Mouse (Mus musculus): Measurements from ENCODE around the gene Cdh20.

Gene Cdh20

DNA sequence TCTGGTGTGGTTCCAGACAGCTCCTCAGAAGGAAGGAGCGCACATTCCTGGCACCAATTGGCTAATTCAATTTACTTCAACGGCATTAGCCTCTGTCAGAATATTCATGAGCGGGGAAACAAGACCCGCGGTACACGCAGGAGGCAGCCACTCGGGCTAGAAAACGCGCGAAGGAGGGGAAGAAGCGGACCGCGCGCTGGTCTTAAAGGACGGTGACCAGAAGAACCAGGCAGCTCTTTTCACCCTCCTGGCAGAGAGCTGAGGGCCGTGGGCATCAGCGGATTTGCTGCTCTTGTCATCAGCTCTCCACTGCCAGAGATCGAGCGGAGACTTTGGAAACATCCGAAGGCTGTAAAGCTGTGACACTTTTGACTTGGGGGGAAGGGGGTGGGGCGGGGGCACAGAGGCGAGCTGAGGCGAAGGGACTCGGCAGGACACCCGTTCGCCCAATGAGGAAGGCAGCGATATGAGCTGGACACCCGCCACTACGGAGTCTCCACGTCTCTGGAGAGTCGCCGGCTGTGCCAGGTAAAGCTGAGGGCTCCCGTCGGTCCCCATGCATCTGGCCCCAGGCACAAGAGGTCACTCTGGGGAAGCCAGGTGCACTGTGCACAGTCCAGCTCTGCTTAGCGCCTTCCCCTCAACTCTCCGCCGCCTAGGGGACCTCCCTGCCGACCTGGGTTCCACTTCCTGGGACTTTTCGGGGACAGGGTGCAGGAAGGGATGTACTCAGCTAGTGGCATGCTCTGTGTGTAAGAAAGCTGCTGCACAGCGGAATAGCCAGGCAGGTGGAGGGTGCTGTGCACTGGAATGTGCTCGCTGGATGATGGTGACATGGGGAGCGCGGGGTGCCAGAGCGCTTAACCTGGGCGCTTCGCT is at the start of gene Cdh20:
Gene Cdh20 (plus strand): TSS at position 159 of the 879 bp plus-strand sequence.
- no peak for DNase-seq

DNA sequence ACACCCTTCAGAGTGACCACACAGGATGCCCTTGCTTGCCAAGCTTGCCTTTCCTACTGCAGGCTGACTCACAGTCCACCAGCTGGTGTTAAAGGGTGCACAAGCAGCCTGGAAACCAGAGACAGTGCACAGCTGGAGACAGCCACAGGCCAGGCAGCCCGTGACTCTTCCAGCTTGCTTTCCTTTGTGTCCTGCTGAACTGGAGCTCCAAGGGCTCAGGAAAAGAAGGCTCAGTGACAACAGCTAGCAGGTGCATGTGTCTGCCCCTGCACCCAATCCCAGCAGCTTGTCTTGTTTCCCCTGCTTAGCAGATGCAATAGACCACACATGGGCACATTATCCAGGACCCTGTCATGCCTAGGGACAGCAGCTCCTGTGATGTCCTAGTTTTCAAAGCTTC is 21.5 kb upstream of the Cdh20 start:
- no peak for DNase-seq

DNA sequence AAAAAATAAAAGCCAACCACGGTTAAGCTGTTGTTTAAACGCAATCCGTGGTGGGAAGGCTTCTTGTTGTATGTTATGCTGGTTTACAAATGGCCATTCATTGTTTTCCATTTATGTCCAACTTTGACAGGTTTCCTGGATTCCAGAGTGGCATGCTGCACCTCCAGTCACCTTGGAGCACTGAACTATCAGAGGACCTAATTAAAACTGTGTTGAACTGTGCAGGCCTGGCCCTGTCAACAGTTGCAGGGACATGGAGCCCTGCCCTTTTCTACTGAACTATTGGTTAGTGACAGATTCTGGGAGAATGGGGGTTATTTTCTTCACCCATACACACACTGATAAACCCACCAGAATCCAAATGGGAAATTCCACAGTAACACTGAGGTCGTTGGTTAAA is 20.9 kb upstream of the Cdh20 start:
- DNase-seq, result no peak

DNA sequence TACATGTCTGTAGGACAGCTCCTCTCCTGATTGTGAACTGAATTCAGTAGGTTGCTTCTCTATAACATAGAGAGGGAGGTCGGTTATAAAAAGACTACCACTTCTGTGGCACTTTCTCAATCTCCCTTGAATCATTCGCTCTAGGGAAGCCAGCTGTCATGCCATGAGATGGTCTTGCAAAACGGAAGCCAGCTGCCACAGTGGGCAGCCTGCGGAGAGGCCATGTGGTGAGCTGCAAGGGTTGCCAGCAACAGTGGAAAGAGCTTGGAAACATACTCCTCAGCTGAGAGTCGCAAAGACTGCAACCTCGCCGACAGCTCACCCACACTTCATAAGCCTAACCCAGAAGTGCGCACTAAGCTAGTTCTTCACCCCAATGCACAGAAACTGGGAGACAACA is 13.8 kb upstream of the Cdh20 start:
- no peak for DNase-seq

DNA sequence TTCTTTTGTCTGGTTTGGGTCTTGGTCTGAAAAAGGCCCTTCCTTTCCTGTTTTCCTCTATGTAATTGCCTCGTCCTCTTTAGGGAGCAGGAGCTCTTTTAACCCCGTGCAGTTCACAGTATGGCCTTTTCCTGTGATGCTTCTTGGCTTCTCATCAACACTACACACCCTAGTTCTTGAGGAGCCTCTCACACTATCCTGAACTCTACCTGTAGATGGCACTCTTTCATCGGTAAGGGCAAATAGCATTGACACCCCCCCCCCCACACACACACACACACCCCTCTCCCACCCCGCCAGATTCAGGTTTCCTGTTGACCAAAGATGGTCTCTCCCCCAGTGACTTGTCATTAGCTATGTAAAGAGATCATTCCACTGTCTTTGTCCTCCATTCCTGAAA is 12.4 kb upstream of the Cdh20 start:
- DNase-seq, result no peak

DNA sequence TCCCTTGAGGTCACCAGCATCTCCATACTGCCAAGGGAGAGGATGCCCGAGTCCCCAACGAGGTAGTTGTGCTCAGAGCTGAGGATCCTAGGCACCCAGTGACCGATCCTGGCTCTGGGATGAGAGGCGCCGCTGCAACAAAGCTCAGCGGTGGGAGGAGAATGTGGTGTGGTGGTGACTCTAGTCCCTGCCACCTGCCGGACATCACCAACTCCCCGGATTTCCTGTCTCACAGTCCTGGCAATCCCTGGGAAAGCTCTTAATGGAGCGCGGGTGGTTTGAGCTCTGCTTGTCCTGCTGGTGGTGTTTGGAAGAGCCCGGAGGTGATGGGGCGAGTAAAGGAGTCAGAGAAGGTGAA is 900 bp downstream of the Cdh20 start:
- no peak for DNase-seq

DNA sequence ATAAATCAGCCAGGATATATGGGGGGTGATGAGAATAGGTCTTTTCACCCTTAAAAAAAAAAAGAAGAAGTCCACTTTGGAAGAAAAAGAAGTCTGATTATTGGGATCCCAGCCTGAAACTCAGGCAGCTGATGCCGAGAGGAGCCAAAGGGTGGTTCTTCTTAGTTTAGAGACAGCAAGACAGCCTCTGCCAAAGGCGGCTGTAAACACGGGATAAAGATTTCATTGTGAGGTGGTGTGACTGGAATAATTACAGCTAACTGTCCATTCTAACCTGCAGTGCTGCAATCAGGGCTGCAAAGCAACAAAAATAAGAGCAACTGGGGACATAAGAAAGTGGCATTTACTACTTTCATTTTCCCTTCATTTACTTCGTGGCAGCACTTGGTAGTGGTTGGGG is 3.6 kb downstream of the Cdh20 start:
- no peak for DNase-seq

DNA sequence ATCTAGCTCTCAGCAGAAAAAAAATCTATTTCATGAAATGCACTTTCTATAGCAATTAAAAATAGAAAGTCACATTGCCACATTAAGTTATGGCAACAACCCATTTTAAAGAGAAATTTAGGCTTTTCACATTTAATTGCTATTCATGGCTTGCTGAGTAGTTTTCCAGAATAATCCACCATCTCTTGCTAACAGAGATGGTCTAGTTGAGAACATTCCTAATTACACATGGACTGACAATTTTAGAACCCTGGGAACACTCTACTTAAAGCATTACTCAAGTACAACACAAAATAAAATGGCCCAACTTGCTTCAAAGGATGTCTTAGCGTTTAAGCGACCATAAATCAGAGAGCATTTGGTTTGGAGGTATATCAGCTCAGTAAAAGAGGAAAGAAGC is 4.9 kb downstream of the Cdh20 start:
- no peak for DNase-seq

DNA sequence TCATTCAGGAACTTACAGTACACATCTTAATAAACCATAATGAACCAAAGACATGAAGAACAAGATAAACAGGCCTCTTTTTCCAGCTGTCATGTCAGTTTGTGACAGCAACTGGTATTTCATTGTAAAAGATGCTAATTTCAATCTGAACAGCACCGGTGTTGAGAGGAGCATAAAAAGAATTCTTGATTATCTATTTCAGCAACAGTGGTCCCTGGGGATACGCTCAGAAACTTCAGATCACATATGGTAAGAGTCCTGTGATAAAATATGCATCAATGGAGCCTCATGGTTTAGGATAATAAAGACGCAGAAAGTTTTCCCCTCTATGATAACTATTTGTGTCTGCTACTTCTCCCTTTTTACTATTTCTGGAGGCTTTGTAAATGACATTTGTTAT is 25.2 kb downstream of the Cdh20 start:
- no peak for DNase-seq

DNA sequence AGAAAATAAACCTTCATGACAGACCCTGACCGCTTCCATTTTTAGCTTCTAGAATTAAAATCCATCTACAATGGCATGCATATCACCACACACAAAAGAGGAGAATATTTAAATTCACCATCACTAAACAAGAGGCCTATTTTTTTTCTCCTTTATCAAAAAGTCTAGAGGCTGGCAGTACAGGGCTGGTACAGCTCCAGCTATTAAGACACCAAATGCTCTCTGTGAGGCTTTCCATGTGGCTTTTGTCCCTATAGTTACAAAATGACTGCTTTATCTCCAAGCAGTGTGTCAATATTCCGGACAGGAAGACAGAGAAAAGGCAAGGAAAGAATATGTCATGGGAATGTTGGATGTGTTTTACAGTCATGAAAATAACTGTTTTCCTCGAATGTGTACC is 27.8 kb downstream of the Cdh20 start:
- DNase-seq, result no peak

DNA sequence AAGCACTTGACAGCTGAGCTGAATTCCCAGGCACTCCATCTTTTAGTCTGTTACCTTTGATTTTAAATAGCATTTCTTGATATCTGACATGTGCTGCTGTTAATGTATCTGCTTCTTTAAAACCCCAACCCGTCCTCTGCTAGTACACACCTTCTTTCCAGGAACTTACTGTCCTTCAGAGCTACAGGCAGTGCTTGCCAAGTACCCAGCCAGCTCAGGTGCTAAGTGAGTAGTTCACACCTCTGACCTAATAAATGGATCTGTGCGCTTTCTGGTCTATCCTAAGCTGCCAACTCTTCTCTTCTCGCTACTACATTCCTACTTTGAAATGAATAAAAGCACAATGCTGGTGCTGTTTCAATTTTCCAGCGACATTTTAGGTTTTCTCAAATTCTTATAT is 28.8 kb downstream of the Cdh20 start:
- DNase-seq, result no peak

DNA sequence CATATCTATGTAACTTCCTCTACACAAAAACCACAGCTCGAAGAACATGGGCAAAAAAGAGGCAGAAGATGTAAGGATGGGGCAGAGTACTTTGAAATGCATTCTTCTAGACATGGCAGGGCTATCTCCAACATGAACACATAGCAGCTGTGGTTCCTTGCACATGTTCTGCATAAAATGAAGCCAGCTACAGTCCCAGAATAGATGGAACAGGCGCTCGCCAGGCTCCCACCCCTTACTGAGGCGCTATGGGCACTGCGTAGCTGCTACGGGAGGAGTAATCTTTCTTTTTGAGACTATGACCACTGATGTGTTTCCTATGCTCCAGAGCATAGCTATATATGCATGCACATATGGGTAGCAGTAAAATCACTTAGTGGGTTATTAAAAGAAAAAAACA is 36.4 kb downstream of the Cdh20 start:
- no peak for DNase-seq

DNA sequence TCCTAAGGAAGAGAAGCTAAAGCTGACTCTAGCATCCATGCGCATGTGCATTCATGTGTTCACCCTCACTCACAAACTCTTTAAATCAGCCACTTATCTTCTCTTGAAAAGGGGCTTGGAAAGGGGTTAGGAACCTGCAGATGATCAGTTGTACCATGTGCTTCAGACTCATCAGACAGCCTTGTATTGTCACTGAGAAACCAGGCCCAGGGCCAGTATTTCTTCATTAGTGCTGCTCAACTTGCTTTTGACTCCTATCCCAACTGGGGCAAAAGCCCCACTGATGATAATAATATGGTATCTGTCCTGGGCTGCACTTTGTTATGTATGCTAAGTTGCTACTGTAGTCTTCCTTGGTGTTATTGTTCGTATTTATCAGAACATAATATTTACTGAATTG is 38.9 kb downstream of the Cdh20 start:
- DNase-seq, result no peak

DNA sequence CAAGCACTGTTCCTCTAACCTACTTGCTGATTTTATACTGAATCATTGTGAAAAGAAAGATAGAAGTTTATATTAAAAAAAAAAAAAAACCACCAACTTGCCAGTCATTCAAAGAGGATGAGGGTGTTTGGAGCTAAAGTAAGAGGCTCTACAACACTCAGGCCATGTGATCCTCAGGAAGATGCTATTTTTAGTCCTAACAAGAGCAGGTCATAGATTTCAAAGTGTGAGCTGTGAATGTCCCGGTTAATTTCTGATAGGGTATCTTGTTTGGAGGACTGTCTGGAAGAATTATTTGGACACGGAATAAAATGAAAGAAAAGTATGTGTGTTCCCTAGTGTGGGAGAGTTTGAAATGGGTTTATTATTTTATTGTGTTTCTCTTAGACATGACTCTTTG is 49.2 kb downstream of the Cdh20 start:
- DNase-seq, result no peak

DNA sequence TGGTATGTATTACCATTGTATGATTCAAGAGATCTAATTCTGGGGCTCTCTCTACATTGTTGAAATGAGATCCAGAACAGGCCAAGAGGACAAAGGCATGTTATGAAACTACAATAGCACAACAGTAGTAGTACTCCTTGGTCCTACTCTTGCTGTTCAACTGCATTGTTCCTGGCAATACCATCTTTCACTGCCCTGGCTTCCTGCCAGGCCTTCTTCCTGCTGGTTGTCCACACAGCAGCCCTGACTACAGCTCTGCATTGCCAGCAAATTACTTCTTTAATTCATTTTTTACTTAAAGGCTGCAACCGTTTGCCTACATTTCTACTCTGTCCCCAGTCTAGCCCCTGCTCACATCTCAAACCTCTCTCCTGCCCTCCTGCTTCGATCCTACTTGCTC is 59.8 kb downstream of the Cdh20 start:
- no peak for DNase-seq

DNA sequence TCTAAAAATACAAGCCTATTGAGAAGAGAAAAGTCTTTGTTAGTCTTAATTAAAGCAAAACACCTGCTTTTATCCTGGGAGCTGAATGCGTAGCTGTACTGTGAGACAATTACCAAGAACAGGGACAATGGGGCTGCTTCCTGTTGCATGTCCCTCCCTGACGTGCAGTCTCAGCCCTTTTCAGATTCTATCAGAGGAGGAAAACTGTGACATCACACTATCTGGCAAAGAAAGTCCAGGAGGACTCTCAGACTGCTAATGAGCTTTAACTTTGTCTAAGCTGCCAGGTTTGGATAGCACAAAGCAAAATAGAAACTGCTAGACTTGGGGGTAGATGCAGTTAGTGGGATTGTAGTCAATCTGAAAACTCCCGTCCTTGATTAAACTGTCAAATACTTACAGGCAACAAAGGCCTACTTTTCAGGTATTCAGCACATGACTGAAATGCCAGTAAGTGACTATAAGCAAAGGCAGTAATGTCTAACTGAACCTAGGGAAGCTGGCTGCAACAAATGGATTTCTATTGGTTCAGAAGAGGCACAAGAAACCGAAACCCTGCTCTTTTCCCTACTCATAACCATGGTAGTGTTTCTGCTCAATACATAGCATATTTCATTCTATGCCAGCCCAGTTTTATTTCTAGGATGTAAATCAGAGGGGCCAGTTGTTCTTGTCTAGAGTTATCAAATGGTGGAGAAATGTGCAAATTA is 70.0 kb downstream of the Cdh20 start:
- DNase-seq, result no peak

DNA sequence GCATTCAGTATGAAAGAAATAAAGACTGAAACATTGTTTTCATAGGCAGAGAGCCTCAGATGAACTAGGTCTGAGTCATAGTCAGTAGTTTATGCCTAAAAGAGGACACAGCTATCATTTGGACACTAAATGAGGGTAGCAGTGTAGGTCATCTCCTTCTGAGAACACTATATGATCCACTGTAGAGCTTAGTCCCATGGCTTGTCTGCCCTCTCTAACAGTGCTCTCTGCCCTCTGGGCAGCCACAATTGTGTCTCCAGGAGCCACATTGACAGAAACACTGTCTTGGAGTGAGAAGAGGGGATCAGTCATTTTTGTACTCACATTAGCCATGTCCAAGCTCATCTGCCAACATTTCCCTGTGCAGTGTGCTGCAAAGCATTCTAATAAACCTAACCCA is 70.7 kb downstream of the Cdh20 start:
- no peak for DNase-seq

DNA sequence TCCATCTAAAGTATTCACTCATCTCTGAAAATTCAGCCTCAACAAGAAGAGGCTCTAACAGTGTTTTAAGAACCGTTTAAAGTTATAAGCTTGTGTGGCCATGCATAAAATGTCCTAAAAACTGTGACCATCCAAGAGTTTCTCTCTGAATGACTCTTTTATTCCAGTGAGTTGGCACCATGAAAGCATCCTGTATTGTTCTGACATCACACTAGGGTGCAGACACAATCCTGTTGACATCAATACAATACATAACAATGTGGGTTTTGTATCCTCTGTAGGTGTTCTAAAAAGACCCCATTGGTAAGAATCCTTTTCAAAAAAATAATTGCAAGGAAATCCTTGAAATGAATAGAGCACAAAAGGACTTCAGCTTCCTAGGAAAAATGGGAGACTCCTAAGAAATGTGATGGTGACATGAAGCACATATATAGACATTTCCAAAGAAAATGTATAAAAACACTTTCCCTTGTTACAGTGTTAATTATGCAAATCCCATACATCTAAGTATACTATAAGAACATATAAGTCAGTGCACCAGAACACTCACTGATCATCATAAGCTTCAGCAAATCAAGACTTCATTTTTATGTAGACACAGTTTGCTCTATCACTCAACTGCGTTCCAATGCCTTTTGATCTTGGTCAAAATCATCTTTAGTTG is 80.1 kb downstream of the Cdh20 start:
- DNase-seq, result no peak

DNA sequence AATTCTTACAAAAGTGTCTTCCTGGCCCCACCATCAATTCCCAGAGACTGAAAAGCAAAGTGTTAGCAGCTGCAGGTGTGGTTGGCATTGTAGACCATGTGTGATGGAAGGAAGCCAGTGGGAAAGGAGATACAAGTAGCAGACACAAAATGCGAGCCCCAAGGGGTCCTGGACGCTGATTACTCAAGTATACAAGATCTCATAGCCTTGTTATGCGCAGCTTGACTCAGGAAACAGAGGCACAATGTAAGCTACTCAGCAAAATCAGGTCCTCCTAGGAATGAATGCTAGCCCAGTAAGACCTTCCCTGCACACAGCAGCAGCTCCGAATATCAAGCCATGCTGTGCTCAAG is 80.6 kb downstream of the Cdh20 start:
- no peak for DNase-seq

DNA sequence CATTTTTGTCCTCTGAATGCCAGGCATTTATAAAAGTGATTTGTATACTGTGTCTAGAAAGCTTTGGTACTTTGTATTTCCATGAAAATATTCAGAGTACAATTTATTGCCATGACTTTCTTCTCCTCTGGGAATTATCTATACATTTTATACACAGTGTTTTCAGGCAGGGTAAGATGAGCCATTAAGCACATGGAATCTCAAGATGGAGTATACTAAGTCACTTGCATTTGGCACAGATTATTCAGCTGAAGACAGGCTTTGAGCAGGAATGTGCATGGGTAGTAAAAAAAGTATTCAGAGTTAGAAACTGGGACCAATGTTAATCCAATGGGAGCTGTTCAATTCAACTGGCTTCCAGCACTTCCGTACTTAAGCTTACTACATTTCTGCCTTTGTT is 109.1 kb downstream of the Cdh20 start:
- no peak for DNase-seq

DNA sequence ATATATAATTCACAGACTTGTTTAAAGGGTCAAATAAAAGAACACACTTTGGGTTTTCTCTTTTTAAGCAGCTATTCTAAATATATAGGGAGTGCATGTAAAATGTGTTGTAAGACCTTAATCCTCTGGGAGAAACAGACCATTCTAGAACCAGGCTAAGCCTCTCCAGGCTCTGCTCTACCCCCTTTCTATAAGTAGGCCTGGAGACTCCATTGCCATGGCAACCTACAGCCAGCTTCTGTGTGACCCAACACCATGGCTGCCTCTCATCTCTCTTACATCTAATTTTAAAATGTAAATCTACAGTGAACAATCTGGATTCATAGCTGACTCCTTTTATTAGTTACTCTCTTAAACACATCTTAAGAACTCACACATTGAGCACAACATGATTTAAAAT is 133.5 kb downstream of the Cdh20 start:
- no peak for DNase-seq

DNA sequence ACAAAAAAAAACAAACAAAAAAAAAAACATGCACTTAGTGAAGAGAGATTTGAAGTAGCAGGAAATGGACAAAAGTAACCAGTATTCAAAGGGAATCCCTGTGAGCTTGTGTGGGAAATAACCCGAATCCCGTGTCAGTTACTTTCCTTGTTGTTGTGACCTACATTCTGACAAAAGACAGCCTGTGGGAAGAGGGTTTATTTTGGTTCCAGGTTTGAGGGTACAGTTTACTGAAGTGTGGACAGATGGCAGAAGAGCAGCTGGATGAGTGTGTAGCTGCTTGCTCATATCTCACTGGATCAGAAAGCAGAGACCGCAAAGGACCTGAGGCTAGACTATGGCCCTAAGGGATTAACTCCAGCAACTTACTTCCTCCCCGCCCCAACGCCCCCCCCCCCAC is 135.1 kb downstream of the Cdh20 start:
- no peak for DNase-seq

DNA sequence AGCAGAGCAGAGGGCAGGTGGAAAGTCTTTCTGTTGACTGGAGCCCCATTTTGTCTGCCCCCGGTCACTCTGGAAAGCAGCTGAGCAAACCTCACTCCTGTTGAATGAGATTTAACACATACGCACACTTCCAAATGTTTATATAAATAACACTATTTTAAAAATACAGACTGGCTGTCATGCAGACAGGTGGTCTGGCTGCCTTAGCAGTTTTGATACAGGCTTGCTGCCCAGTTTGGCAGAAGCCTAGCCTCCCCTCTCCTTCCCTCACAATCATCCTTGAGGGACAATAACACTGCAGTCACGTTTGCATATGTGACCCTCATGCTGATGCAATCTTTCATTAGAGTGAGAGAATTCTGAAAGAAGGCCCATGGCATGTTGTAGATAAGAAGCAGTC is 144.1 kb downstream of the Cdh20 start:
- no peak for DNase-seq

DNA sequence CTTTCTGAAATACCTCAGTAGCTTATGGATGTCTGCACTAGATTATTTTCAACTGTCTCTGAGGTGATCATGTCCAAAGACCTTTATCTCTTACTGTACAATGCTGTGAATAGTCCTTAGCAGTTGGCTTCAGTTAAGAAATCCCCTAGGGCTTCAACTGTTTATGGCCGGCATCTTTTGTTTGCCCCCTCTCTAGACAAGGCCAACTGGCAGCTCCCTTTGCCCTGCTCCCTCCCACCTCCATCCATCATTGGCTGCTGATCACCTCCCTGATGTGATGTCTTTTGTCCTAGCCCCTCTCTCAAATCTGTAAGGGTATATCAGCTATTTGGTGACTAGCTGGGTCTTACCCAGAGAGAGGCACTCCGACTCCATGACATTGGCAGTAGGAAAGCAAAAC is 148.2 kb downstream of the Cdh20 start:
- DNase-seq, result no peak
